Mouse (Mus musculus) hindbrain, embryonic 13.5 days (tissue): ENCODE results near the gene Armc8. TPM values are rescaled to one million over a fixed set of nuclear protein-coding genes. Genes with fewer than 3 reads are reported as not detected.

Source experiments
- ATAC-seq: fragments of 200-750 bp; cut with Nextera tagmentation; 2 replicates; pipeline ENCODE4 v1.8.0; 2017; ENCODE audit warnings: moderate TSS enrichment; ENCODE audit not compliant: low FRiP score
- H3K27ac ChIP-seq: fragments of 300-500 bp; sonication (generic); 2 replicates; pipeline ENCODE4 v1.5.1; 2015; ENCODE audit warnings: inconsistent platforms, mild to moderate bottlenecking, moderate library complexity
- H3K27me3 ChIP-seq: fragments of 300-500 bp; sonication (generic); 2 replicates; pipeline ENCODE4 v1.6.1; 2015; ENCODE audit warnings: mild to moderate bottlenecking, inconsistent platforms
- H3K36me3 ChIP-seq: fragments of 300-500 bp; sonication (generic); 2 replicates; pipeline ENCODE4 v1.6.1; 2015; ENCODE audit warnings: mild to moderate bottlenecking, inconsistent platforms
- H3K4me1 ChIP-seq: fragments of 300-500 bp; sonication (generic); replicated peaks from 2 replicates; pipeline ENCODE4 v1.6.1; 2015; ENCODE audit warnings: inconsistent platforms
- H3K4me2 ChIP-seq: fragments of 300-500 bp; sonication (generic); 2 replicates; pipeline ENCODE4 v1.6.1; 2015; ENCODE audit warnings: inconsistent platforms, mild to moderate bottlenecking, moderate library complexity
- H3K4me3 ChIP-seq: fragments of 300-500 bp; sonication (generic); 2 replicates; pipeline ENCODE4 v1.5.1; 2015; ENCODE audit warnings: mild to moderate bottlenecking, inconsistent platforms
- H3K9ac ChIP-seq: fragments of 300-500 bp; sonication (generic); 2 replicates; pipeline ENCODE4 v1.6.1; 2015; ENCODE audit warnings: mild to moderate bottlenecking, inconsistent platforms
- H3K9me3 ChIP-seq: fragments of 300-500 bp; sonication (generic); 2 replicates; pipeline ENCODE4 v1.6.1; 2016; ENCODE audit warnings: inconsistent platforms
- WGBS: fragments of 180-500 bp; shearing (Covaris S2); methylation state at CpG from one replicate; pipeline ENCODE4 v1.1.7; 2015; 5-methylcytosine and 5-hydroxymethylcytosine counted together
- polyA plus RNA-seq: library from polyadenylated mRNA; unstranded; fragments of >200 nt; fragmentation: Nextera tagmentation; extraction: Ambion mirVana; gene quantifications from 2 replicates; pipeline ENCODE4 v1.2.1, GENCODE M21; 2015

Armc8 gene
- polyA plus RNA-seq, 1 experiment from 2014 or later, result 63.7 TPM

DNA sequence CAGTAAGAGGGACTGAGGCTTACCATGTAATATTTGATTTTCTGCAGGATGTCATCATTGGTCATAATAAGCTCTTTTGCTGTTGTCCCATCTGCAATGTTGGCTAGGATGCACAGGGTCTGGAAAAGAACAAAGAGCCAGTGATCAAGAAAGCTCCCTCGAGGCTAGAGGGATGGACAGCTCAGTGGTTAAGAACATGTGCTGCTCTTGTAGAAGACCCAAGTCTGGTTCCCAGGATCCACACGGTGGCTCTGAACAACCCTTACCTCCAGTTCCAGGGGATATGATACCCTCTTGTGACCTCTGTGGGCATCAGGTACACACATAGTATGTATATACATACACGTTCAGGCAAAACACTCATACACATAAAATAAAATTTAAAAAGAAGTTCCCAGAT, 80.9 kb downstream of the Armc8 start:
- H3K9ac ChIP-seq, result no peak overlapping the region
- H3K4me1 ChIP-seq, result no peaks in the 10 kb centered on the region
- H3K4me3 ChIP-seq, result no peak overlapping the region
- H3K27ac ChIP-seq, result no peak overlapping the region
- peaks cover 81% of the 10 kb centered on the region for H3K36me3 ChIP-seq
- H3K27me3 ChIP-seq, result no peaks in the 10 kb centered on the region
- no peaks in the 10 kb centered on the region for H3K9me3 ChIP-seq
- no peak overlapping the region for H3K4me2 ChIP-seq
- no peak for ATAC-seq
- WGBS, result 92% methylated on average over 3 of the region's 3 CpGs

DNA sequence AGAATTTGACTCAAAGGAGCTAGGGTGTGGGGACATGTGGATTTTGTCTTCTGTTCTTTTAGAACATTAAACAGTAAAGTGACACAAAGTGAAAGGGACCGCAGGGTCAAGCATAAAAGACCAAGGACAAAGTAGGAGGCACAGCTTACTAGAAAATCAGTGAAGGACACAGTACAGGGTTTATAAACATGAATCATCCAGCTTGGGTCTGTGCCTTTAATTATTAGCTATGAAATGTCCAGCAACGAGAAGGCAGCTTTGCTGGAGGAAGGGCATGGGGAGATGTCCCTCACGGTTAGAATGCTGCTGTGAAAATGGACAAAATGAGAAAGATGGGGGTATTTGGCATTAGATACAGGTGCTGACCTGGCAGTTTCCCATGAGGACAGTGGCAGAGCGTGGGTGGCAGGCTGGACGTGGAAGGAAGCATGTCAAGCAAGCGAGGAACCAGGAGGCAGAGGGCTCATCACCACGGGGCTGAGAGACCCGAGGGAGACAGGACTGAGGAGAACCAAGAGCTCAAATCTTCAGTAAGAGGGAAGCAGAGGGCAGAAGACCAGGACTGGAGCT, 81.5 kb downstream of the Armc8 start:
- ATAC-seq, result no peak
- WGBS, result 93% methylated on average over 8 of the region's 8 CpGs
- H3K9me3 ChIP-seq, result no peaks in the 10 kb centered on the region
- no peaks in the 10 kb centered on the region for H3K4me1 ChIP-seq
- no peak overlapping the region for H3K9ac ChIP-seq
- no peak overlapping the region for H3K4me2 ChIP-seq
- H3K36me3 ChIP-seq, result peaks cover 80% of the 10 kb centered on the region
- H3K27me3 ChIP-seq, result no peaks in the 10 kb centered on the region
- H3K4me3 ChIP-seq, result no peak overlapping the region
- H3K27ac ChIP-seq, result no peak overlapping the region

DNA sequence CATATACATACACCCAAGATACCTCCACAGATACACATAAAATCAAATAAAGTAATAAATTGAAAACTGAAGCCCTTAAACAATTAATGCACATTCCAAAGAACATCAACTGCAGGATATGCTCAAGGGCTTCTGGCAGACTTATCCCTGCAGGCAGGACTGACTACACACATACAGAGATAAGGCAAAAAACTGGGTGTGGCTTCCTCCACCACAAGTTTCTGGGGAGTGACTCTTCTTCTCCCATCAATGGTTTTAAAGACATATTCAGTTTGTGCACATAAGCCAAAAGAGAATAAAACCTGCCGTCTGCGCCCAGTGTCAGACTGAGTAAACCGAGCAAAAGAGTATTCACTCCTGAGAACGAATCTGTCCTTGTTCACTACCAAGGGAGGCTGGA, 83.6 kb downstream of the Armc8 start:
- Histone ChIP-seq H3K4me1 (peaks cover 4% of the 10 kb centered on the region; the same call in 1 of the 2 replicates), H3K9ac (no peak overlapping the region), H3K36me3 (peaks cover 84% of the 10 kb centered on the region), H3K4me2 (no peak overlapping the region), H3K27ac (no peak overlapping the region), H3K4me3 (no peak overlapping the region), H3K9me3 (no peaks in the 10 kb centered on the region), H3K27me3 (no peaks in the 10 kb centered on the region)
- 91% methylated on average over 4 of the region's 4 CpGs for WGBS
- no peak for ATAC-seq

DNA sequence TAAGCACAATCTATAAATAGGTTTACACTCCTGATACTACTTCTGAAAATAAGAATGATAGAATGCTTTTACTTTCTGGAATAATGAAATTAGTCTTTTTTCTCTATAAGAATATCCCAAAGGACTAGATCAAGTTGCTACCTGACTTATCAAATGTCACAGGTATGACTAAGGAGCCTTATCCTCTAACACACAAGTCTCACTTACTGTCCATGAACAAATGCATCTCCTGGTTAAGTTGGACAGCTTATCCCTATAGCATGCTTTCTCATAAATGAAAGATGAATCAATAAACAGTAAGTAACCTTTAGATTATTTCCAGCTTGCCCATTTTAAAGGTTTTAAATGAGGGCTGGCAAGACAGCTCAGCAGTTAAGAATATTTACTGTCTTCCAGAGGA, 84.1 kb downstream of the Armc8 start:
- ATAC-seq, result no peak

DNA sequence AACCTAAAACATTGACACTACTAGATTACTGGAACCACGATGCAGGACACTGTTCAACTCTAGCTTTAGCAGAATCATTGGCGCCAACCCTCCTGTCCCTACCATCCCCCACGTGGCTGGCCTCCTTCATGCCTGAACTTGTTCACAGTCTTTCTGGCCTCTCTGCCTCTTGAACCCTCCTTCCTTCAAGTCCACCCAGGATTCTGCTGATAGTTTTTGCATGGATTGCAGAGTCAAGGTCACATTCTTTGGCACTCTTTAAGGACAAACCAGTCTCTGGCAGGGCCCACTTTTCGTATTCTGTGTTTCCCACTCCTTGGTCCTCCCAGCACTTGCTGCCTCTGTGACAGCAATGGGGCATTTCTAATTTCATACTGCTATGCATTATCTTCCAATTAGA, 85.5 kb downstream of the Armc8 start:
- WGBS, result 92% methylated on average over 4 of the region's 4 CpGs
- no peak for ATAC-seq
- Histone ChIP-seq H3K36me3 (peaks cover 71% of the 10 kb centered on the region), H3K27ac (no peak overlapping the region), H3K9ac (no peak overlapping the region), H3K4me2 (no peak overlapping the region), H3K4me1 (peaks cover 12% of the 10 kb centered on the region), H3K9me3 (no peaks in the 10 kb centered on the region), H3K4me3 (no peak overlapping the region), H3K27me3 (no peaks in the 10 kb centered on the region)

More for the DNA sequence above, 84.1 kb downstream of the Armc8 start:
- Histone ChIP-seq H3K4me1 (peaks cover 5% of the 10 kb centered on the region), H3K36me3 (peaks cover 79% of the 10 kb centered on the region), H3K27ac (no peak overlapping the region), H3K9ac (no peak overlapping the region), H3K4me3 (no peak overlapping the region), H3K27me3 (no peaks in the 10 kb centered on the region), H3K4me2 (no peak overlapping the region), H3K9me3 (no peaks in the 10 kb centered on the region)

DNA sequence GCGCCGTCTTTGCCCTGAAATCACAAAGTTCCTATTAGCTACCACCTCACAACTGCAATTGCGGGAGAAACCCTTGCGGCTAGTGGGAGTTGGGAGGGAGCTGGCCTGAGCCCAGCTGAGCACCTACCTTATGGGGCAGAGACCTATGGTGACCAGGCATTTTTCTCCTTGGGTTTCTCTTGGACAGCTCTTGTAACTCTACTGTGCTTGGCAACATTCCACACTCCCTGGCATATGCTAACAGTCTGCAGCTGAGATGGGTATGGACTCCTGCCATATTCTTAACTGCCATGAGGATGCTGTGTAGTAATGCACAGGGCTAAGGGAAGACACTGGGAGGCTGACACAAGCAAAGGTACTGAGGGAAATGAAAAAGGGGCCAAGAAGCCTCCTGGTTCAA, 87.9 kb downstream of the Armc8 start:
- H3K4me2 ChIP-seq, result no peak overlapping the region
- H3K36me3 ChIP-seq, result peaks cover 53% of the 10 kb centered on the region
- peaks cover 12% of the 10 kb centered on the region for H3K4me1 ChIP-seq
- no peaks in the 10 kb centered on the region for H3K9me3 ChIP-seq
- no peak overlapping the region for H3K9ac ChIP-seq
- no peak for ATAC-seq
- H3K27ac ChIP-seq, result 0 out of 2 replicates have a peak overlapping the region, but pooled peaks have one; percentile 44
- H3K4me3 ChIP-seq, result no peak overlapping the region
- no peaks in the 10 kb centered on the region for H3K27me3 ChIP-seq
- 91% methylated on average over 4 of the region's 4 CpGs for WGBS

DNA sequence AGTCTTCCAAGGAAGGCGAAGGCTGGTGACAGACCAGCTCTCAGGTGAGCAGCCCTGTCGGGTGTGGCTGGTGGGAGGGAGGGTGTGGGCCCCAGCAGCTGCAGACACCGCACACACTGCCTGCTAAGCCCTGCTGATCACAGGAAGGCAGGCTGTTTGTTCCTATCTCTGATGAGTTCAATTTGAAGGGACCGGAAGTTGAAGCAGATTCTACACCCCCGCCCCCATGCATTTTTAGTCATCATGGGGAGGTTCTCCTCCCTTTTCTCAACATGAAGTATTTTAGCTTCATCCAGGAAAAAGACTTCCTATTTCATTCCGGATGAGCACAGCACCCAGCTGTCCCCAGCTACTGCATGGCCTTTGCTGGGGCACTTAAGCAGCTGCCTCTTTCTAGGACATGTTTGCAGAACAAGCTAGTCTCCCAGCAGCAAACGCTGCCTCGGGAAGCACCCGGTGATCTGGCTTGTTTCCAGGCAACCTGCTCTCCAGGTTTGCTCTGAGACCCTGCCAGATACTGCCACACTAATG, 89.5 kb downstream of the Armc8 start:
- H3K4me2 ChIP-seq, result no peak overlapping the region
- H3K27me3 ChIP-seq, result no peaks in the 10 kb centered on the region
- no peak for ATAC-seq
- H3K9me3 ChIP-seq, result no peaks in the 10 kb centered on the region
- peak overlapping the region; percentile 40; the same call in 1 of the 2 replicates for H3K27ac ChIP-seq
- no peak overlapping the region for H3K4me3 ChIP-seq
- peaks cover 12% of the 10 kb centered on the region for H3K4me1 ChIP-seq
- WGBS, result 81% methylated on average over 9 of the region's 9 CpGs
- H3K9ac ChIP-seq, result no peak overlapping the region
- H3K36me3 ChIP-seq, result peaks cover 54% of the 10 kb centered on the region

DNA sequence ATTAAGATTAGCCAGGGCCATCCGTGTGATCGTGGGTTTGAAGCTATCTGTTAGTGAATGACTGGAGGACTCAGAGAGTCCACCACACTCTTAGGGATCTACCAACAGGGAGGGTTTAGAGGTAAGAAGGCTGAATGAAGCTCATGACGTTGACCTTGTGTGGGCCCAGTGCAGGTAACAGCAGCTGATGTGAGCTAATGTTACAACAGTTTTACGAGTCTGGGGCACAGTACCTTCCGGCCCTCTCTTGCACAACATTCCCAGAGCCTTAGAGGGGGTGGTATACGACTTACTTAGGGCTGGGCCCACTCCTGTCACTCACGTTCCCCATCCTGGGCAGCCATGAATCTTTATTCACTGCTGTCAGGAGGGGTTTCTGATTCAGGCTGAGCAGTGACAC, 97.4 kb downstream of the Armc8 start:
- 92% methylated on average over 7 of the region's 7 CpGs for WGBS
- Histone ChIP-seq H3K27ac (no peak overlapping the region), H3K27me3 (no peaks in the 10 kb centered on the region), H3K4me2 (no peak overlapping the region), H3K4me3 (no peak overlapping the region), H3K36me3 (peaks cover 20% of the 10 kb centered on the region), H3K9me3 (no peaks in the 10 kb centered on the region), H3K9ac (no peak overlapping the region), H3K4me1 (no peaks in the 10 kb centered on the region; the same call in 1 of the 2 replicates)
- no peak for ATAC-seq

DNA sequence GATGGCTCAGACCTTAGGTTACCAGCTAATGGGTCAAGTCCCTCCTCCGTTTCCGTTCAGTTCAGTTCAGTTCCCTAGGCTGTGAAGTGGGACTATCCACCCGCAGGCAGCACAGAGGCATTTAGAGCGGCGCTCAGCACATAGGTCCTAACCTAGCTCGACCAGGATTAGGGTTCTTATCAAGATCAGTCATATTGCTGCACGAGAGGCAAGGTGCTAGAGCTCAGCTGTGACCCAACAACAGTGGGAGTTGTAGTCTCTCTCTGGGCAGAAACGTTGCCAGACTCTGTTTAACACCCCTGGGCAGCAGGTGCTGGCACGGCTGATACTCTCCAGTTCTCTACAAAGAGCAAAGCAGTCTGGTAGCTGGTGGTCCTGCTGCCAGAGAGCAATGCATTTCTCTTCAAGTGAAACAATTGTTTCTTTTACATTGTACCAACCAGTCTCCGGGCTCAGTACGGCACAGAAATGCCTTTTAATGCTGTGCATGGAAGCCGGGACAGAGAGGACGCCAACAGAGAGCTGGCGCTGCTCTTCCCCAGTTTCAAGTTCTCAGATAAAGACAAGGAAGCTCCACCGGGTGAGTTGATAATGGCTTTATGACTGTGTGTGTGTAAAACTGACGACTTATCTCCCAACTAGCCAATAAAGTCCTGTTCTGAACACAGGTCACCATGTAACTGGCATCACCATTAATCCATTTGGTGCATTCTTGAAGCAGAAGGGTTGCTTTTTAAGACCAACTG, 98.2 kb downstream of the Armc8 start:
- Histone ChIP-seq H3K4me3 (no peak overlapping the region), H3K4me2 (no peak overlapping the region), H3K36me3 (peaks cover 13% of the 10 kb centered on the region), H3K27ac (no peak overlapping the region), H3K27me3 (no peaks in the 10 kb centered on the region), H3K4me1 (no peaks in the 10 kb centered on the region; the same call in 1 of the 2 replicates), H3K9me3 (no peaks in the 10 kb centered on the region), H3K9ac (no peak overlapping the region)
- ATAC-seq, result no peak
- 76% methylated on average over 16 of the region's 16 CpGs for WGBS

DNA sequence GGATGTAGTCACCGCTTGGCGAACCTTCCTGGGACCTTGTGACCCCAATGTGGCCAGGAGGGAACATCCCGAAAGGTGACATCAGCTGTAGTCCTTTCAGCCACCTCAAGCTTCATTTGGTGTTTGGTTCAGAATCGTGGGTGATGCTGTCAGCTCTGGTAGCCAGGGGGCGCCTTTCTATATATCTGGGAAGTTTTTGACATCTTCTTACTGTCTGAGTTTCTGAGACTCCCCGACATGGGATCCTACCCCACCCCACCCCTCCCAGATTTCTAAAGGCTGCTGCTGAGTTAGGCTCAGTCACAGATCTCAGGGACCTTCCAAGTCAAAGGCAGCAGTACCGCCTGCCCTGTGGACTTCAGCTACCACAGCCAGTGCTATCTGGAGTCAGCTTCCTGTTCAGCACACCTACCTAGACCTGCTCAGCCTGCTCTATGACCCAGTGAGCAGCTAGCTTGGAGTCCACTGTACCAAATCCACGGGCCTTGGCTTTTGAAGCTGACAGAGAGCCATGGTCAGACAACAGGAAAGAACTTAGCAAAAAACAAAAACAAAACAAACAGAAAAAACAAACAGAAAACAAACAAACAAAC, 98.9 kb downstream of the Armc8 start:
- no peak for ATAC-seq
- Histone ChIP-seq H3K4me2 (no peak overlapping the region), H3K9me3 (no peaks in the 10 kb centered on the region), H3K4me3 (no peak overlapping the region), H3K36me3 (peaks cover 5% of the 10 kb centered on the region), H3K27me3 (no peaks in the 10 kb centered on the region), H3K4me1 (no peaks in the 10 kb centered on the region; the same call in 1 of the 2 replicates), H3K27ac (no peak overlapping the region), H3K9ac (no peak overlapping the region)
- 74% methylated on average over 8 of the region's 8 CpGs for WGBS

DNA sequence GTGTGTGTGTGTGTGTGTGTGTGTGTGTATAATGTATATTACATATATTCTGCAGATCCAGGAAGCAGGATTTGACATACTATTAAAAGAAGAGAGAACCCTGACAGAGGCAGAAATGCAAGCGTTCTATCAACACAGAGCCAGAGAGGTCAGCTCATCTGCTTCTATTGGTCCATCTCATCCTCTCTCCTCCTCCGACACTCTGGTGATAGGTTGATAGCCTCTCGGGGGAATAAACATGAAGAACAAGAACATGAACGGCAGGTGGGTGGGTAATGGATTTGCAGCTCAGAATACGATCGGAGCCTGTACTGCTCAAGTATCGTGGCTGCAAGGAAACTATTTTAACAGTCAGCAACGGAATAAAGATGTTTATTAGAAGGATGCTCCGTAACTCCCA, 100.1 kb downstream of the Armc8 start:
- Histone ChIP-seq H3K36me3 (no peaks in the 10 kb centered on the region), H3K4me3 (no peak overlapping the region), H3K27me3 (no peaks in the 10 kb centered on the region), H3K9me3 (no peaks in the 10 kb centered on the region), H3K4me2 (no peak overlapping the region), H3K27ac (no peak overlapping the region), H3K9ac (no peak overlapping the region), H3K4me1 (no peaks in the 10 kb centered on the region; the same call in 1 of the 2 replicates)
- WGBS, result 75% methylated on average over 9 of the region's 9 CpGs
- ATAC-seq, result no peak

DNA sequence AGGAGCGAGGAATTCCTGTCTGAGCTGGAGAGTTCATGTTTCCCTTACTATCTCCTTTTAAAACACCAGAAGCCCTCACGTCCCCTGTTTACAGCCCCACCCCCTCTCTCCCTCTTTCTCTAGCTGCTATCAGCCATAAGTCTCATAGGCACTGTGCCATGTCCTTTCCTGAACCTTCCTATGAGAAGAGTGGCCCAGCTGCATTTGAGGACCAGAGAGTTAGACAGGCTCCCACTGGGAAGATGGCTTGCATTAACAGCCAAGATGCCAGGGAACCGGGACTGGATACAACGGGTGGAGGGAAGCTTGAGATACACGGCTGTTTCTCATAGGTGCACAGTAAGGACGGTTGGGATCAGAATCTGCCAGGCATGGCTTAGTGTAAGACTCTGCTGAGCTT, 103.8 kb downstream of the Armc8 start:
- H3K27ac ChIP-seq, result no peak overlapping the region
- no peak for ATAC-seq
- H3K9ac ChIP-seq, result no peak overlapping the region
- H3K36me3 ChIP-seq, result no peaks in the 10 kb centered on the region
- no peaks in the 10 kb centered on the region for H3K27me3 ChIP-seq
- no peaks in the 10 kb centered on the region; the same call in 1 of the 2 replicates for H3K4me1 ChIP-seq
- H3K4me3 ChIP-seq, result no peak overlapping the region
- H3K4me2 ChIP-seq, result no peak overlapping the region
- 87% methylated on average over 6 of the region's 6 CpGs for WGBS
- H3K9me3 ChIP-seq, result no peaks in the 10 kb centered on the region
